Comparison of ENCODE assay signal across 26 mouse cellular contexts in genomic region chr13:31854000-31854399, GRCm38 (mm10). TPM values are rescaled to one million over a fixed set of nuclear protein-coding genes. Genes with fewer than 3 reads are reported as not detected.
DNase-seq lines count a peak whose midpoint lies in the region; ATAC-seq and TF ChIP-seq lines count a peak whose summit lies in the region.
"Had no signal": no experiment of that assay in that cellular context is flagged by ENCODE, and none has a peak within 500 bp of the region (broad histone marks: within the 10 kb centered on the region; RNA-seq: fewer than 3 reads in every experiment).

No protein-coding gene starts in this region.

- H3K36me3 ChIP-seq in kidney, adult 2 months (ENCODE audit: control insufficient read depth, insufficient read depth, low read length) = no peaks in the 10 kb centered on the region
- no peaks in the 10 kb centered on the region for H3K36me3 ChIP-seq in midbrain, embryonic 15.5 days (replicated peaks)
- no peaks in the 10 kb centered on the region for H3K36me3 ChIP-seq in midbrain, embryonic 11.5 days (ENCODE audit: control insufficient read depth, insufficient read depth, low read length)
- H3K36me3 ChIP-seq: hindbrain, embryonic 10.5 days; liver, embryonic 15.5 days; neural tube, embryonic 15.5 days; stomach, embryonic 15.5 days had no signal

- no peaks in the 10 kb centered on the region for H3K27me3 ChIP-seq in kidney, adult 2 months (replicated peaks; ENCODE audit: control insufficient read depth, insufficient read depth, low read length)
- no peaks in the 10 kb centered on the region for H3K27me3 ChIP-seq in midbrain, embryonic 15.5 days (replicated peaks)
- no peaks in the 10 kb centered on the region for H3K27me3 ChIP-seq in midbrain, embryonic 11.5 days (ENCODE audit: control insufficient read depth, insufficient read depth, low read length)
- H3K27me3 ChIP-seq: CH12.LX; liver, embryonic 15.5 days; neural tube, embryonic 15.5 days had no signal

- H3K4me1 ChIP-seq in kidney, adult 2 months (ENCODE audit: control insufficient read depth, insufficient read depth, low read length) = no peaks in the 10 kb centered on the region; the same call in 1 of the 2 replicates
- H3K4me1 ChIP-seq in midbrain, embryonic 15.5 days = no peaks in the 10 kb centered on the region
- no peaks in the 10 kb centered on the region; the same call in 1 of the 2 replicates for H3K4me1 ChIP-seq in midbrain, embryonic 11.5 days (ENCODE audit: control insufficient read depth, insufficient read depth, low read length)
- H3K4me1 ChIP-seq: liver, embryonic 15.5 days; stomach, embryonic 15.5 days had no signal

- 48% methylated on average over 4 of the region's 4 CpGs for WGBS in kidney, adult 2 months
- WGBS in midbrain, embryonic 15.5 days = 71% methylated on average over 4 of the region's 4 CpGs
- 73% methylated on average over 4 of the region's 4 CpGs for WGBS in midbrain, embryonic 11.5 days

- no peak overlapping the region for H3K4me2 ChIP-seq in midbrain, embryonic 15.5 days
- no peak overlapping the region for H3K4me2 ChIP-seq in midbrain, embryonic 11.5 days
- H3K4me2 ChIP-seq: liver, embryonic 15.5 days; lung, embryonic 14.5 days; neural tube, embryonic 15.5 days; stomach, embryonic 15.5 days had no signal

- no peak overlapping the region for H3K27ac ChIP-seq in kidney, adult 2 months (ENCODE audit: insufficient read depth, low read depth, low read length)
- H3K27ac ChIP-seq in midbrain, embryonic 15.5 days = no peak overlapping the region
- H3K27ac ChIP-seq in midbrain, embryonic 11.5 days (ENCODE audit: low read depth, low read length) = no peak overlapping the region
- H3K27ac ChIP-seq: hindbrain, embryonic 10.5 days; layer of hippocampus, adult 2 months; liver, embryonic 15.5 days; neural tube, embryonic 15.5 days; stomach, embryonic 15.5 days had no signal

- no peak for TF ChIP-seq POLR2A in kidney, adult 2 months (IDR thresholded peaks at IDR 0.05; ENCODE audit: low read depth, low read length)

- ATAC-seq in midbrain, embryonic 15.5 days (replicated peaks) = peak; percentile 66
- ATAC-seq in midbrain, embryonic 11.5 days (ENCODE audit: low FRiP score) = no peak
- ATAC-seq: activated CD4-positive, CD25-positive, alpha-beta regulatory T cell, adult 4 months; forebrain, embryonic 16.5 days; intestine, postnatal 0 days had no signal

- no peak for TF ChIP-seq CTCF in kidney, adult 2 months (conservative IDR thresholded peaks at IDR 0.05; ENCODE audit: insufficient read depth, insufficient read length, low read depth, low read length)

- H3K9me3 ChIP-seq in midbrain, embryonic 15.5 days = no peaks in the 10 kb centered on the region
- no peaks in the 10 kb centered on the region for H3K9me3 ChIP-seq in midbrain, embryonic 11.5 days (ENCODE audit: control insufficient read depth, low read length)
- H3K9me3 ChIP-seq: hindbrain, embryonic 10.5 days; liver, embryonic 15.5 days; neural tube, embryonic 15.5 days; stomach, embryonic 15.5 days had no signal

- peak; percentile 23 for DNase-seq in embryo, embryonic 11 days
- DNase-seq in embryo, embryonic 9.5 days (ENCODE audit: extremely low spot score) = no peak
- peak; percentile 14 for DNase-seq in kidney, adult 2 months
- DNase-seq in kidney, postnatal 10 days = no peak
- DNase-seq in midbrain, embryonic 11.5 days (ENCODE audit: low spot score, missing footprints) = no peak
- DNase-seq in frontal cortex, postnatal 36 days (ENCODE audit: low spot score in 2 of 2) = no peak
- DNase-seq: adrenal gland, adult 2 months; adrenal gland, postnatal 36 days; cerebellum, adult 18-20 months; cerebellum, postnatal 10 days; heart, postnatal 14 days; kidney, postnatal 25 days; lung, embryonic 14.5 days; lung, postnatal 14 days; right cerebral cortex, postnatal 25 days had no signal

- no peak overlapping the region for H3K4me3 ChIP-seq in kidney, adult 2 months (ENCODE audit: insufficient read depth, low read depth, low read length)
- no peak overlapping the region for H3K4me3 ChIP-seq in midbrain, embryonic 15.5 days
- H3K4me3 ChIP-seq in midbrain, embryonic 11.5 days (ENCODE audit: low read depth, low read length) = no peak overlapping the region
- H3K4me3 ChIP-seq: erythroblast, embryonic 14.5 days; hindbrain, embryonic 10.5 days; layer of hippocampus, adult 2 months; liver, embryonic 15.5 days; neural tube, embryonic 15.5 days; stomach, embryonic 15.5 days had no signal

- no peak overlapping the region for H3K9ac ChIP-seq in midbrain, embryonic 15.5 days
- H3K9ac ChIP-seq in midbrain, embryonic 11.5 days (ENCODE audit: low read length) = no peak overlapping the region
- H3K9ac ChIP-seq: liver, embryonic 15.5 days; lung, embryonic 14.5 days; neural tube, embryonic 15.5 days; stomach, embryonic 15.5 days had no signal

RNA-seq across cellular contexts. Expression of gene Foxc1, which starts 47.6 kb away (rescaled TPM):
- 3.7 and 5.2 TPM in 2 replicates for polyA plus RNA-seq in kidney, adult 2 months (2012; rRNA removed)
- polyA plus RNA-seq in midbrain, embryonic 15.5 days (2015; fragmentation: Nextera tagmentation; extraction: Ambion mirVana) = 1.6 and 1.7 TPM in 2 replicates
- polyA plus RNA-seq in midbrain, embryonic 11.5 days (2014; fragmentation: Nextera tagmentation; extraction: Ambion mirVana) = 6.5 and 7.0 TPM in 2 replicates
- polyA plus RNA-seq: activated CD4-positive, CD25-positive, alpha-beta regulatory T cell, adult 4 months; erythroblast, embryonic 14.5 days had no signal

Comparison
In these comparisons a context has a peak if more than half of its experiments do, and no peak if none do; other contexts are left out.
1. DNase-seq: peak in embryo, embryonic 11 days (single experiment) and kidney, adult 2 months (single experiment); none in embryo, embryonic 9.5 days (single experiment), kidney, postnatal 10 days (single experiment), midbrain, embryonic 11.5 days (single experiment) and frontal cortex, postnatal 36 days (0 of 2).